Mouse (Mus musculus): Measurements from ENCODE around the gene Zfp609.
"Not testable (repeated sequence)": the region's sequence is repeated elsewhere in the genome, so short reads cannot be mapped to it uniquely, and the experiment has no call there.

Zfp609 gene

DNA sequence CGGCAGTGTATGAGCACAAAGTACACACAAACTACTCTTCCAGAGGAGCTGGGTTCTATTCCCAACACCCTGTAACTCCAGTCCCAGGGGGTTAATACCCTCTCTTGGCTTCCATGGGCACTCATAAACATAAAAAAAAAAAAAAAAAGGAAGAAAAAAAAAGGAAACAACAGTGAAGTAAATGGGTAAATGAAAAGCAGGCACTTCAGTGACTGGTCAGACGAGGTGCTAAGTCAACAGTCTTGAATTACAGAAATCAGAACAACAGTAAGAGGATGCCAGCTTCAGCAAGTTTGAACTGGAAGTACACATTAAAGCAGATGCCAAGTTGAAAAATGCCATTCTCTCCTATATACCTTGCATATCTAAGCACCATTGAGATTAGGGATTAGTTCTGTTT lies 7.1 kb downstream of the Zfp609 start:
- in situ Hi-C loops (cut with MboI, MseI): loop anchor here in 1 of 2 experiments (10.0 kb wide), 2 partner anchors 774 to 1244 kb away; partner anchors contain the start of gene Usp3

GRCm38 (mm10) chr9:65818402-65818801 lies 9.0 kb downstream of the Zfp609 start:
- in situ Hi-C loops (cut with MboI, MseI): no loop called here

GRCm38 (mm10) chr9:65812841-65813240 lies 14.5 kb downstream of the Zfp609 start:
- in situ Hi-C loops (cut with MboI, MseI): no loop called here

DNA sequence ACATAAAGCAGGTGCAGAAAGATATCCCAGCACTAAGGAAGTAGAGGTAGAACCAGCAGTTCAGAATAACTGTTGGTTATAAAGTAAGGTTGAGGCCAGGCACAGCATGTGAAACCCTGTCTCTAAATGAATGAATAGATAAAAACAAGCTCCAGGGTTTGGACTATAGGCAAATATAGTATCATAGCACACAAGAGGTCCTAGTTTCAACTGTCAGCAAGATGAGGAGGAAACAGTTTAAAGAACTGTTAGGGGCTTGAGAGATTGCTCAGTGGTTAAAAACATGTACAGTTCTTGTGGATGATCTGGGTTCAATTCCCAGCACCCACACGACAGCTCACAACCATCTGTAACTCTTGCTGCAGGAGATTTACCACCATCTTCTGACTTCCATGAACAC lies 15.6 kb downstream of the Zfp609 start:
- in situ Hi-C loops (cut with MboI, MseI): no loop called here

- in situ Hi-C loops (cut with MboI, MseI): loop anchor here in 1 of 2 experiments (5.0 kb wide), 1 partner anchor 36 kb away; no protein-coding TSS in a partner anchor
Measured at GRCm38 (mm10) chr9:65807818-65808217, 19.5 kb downstream of the Zfp609 start.

- in situ Hi-C loops (cut with MboI, MseI): loop anchor here in 1 of 2 experiments (5.0 kb wide), 1 partner anchor 35 kb away; no protein-coding TSS in a partner anchor
Measured at GRCm38 (mm10) chr9:65807251-65807650, 20.1 kb downstream of the Zfp609 start.

DNA sequence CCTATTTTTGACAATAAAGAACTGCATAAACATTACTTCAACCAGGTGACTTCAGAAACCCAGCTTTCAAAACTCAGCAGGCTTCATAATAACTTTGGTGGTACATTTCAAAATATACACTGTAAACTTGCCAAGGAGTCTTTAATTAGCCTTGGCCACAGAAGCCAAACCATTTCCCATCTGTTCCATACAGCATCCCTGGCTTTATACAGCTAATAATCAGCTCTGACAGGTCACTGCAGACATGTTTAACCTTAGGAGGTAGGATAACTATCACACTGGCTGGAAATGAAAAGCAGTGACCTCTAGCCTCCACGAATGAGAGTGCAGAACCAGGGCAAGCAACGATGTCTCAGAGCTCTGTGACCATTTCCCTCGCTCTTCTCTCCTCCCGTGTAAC lies 27.6 kb downstream of the Zfp609 start:
- in situ Hi-C loops (cut with MboI, MseI): no loop called here

GRCm38 (mm10) chr9:65795651-65796050 lies 31.7 kb downstream of the Zfp609 start:
- in situ Hi-C loops (cut with MboI, MseI): no loop called here

- in situ Hi-C loops (cut with MboI, MseI): no loop called here
Measured at GRCm38 (mm10) chr9:65794313-65794712, 33.1 kb downstream of the Zfp609 start.

DNA sequence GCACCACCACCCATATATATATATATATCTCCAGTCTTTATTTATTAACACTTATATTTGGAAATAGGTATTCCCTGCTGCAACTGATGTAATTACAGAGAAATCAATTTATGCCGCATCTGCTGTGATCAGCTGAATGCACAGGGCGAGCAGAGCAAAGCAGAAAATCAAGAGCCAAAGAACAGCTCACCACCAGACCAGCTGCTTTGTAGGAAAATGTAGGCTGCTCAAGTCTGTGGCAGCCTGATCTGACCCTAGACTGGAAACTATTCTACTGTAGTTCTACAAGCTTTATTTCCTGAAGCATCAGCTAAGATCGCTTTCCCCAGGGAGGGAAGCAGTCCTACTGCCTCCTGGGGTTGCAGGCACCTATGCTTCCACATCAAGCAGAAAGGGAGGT lies 33.9 kb downstream of the Zfp609 start:
- in situ Hi-C loops (cut with MboI, MseI): no loop called here

DNA sequence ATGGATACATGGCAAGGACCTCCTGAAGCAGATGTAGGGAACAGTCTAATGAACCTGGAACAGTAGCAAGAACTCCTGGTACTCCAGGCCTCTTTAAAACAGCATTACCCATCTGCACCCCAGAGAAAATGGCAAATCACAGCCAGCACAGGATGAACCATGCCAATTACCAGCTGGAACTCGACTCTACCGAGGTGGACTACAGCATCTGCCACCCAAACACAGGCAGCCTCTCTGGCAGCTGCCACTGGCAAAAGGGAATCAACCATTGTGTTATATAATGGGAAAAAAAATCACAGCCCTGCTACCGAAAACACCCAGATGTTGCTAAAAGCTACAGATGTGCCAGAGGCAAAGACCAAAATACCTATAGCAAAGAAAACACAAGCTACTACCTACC lies 34.3 kb downstream of the Zfp609 start:
- in situ Hi-C loops (cut with MboI, MseI): no loop called here

GRCm38 (mm10) chr9:65791846-65792245 lies 35.5 kb downstream of the Zfp609 start:
- in situ Hi-C loops (cut with MboI, MseI): no loop called here

GRCm38 (mm10) chr9:65791106-65791505 lies 36.3 kb downstream of the Zfp609 start:
- in situ Hi-C loops (cut with MboI, MseI): no loop called here

- in situ Hi-C loops (cut with MboI, MseI): no loop called here
Measured at GRCm38 (mm10) chr9:65789788-65790187, 37.6 kb downstream of the Zfp609 start.

DNA sequence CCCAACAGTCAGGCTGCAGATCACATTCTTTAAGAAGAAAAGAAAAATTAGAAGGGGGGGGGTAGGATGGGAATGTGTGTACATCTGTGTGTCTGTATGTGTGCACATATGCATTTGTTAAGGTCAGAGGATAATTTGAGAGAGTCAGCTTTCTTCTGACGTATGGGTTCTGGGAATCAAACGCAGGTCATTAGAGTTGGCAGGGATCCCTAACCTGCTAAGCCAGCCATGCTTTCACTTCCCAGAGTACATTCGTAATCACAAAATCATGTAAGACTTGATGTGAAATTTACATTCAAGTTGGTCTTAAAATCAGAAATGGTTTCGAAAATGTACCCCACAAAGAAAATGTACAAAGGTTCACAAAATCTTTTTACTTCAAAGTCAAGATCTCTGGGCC lies 38.8 kb downstream of the Zfp609 start:
- in situ Hi-C loops (cut with MboI, MseI): no loop called here

DNA sequence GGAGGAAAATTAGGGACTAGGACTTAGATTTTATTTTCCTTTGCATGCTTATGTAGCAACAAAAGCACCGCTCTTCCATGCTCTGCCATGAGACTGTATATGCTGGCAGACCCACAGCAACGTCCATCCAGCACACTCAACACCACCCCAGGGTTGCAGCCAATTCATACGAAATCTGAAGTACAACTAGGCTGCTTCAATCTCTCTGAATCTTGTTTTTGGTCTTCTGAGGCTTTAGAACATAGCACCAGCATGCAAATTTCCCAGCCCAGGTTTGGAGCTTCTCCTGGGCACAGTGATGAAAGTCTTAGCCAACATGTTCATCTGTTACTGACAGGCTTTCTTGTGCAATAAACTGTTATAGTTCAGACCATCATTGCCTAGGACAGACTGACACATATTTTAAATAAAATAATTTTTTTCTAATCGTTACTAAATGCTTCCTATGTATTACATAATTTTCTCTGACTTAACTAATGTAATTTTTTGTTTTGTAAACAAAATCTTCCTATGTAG lies 39.5 kb downstream of the Zfp609 start:
- in situ Hi-C loops (cut with MboI, MseI): no loop called here

DNA sequence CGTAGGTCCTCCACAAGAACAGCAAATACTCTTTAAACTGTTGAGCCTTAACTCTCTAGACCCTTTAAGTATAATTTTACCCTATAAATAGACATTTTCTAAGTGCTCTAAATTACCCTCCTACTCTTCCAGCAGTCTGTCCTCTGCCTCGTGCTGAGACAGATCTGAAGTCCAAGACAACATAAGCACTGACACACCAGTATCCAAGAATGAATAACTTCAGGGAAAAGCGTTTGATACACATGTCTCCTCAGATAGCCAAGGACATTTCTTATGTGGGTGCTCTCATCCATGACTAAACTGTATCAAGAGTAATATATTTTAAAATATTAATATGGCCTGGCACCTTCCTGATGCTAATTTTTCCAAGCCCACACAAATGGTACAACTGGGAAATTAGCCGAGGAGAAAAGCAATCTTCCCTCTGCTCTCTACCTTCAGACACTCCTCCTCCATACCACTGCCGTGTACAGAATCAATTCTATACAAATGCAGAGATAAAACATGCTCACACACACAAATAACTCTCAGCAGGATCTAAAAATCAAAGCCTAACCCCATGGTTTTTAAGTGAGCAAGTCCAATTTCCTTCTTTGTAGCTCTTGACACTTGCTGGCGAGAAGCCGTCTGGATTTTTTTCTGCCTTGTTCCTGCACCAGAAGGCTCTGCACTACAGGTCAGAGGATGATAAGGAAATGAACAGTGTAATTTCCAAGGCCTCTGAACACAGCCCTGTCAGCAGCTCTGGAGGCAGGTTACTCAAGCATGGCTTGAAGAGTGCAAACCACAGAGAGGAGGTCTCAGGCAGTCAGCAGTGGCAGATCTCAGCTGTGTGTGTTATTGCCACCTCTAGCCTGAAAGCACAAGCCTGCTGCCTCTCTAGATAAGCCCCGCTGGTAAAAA lies 40.2 kb downstream of the Zfp609 start:
- in situ Hi-C loops (cut with MboI, MseI): no loop called here

GRCm38 (mm10) chr9:65785772-65786368 lies 41.5 kb downstream of the Zfp609 start:
- in situ Hi-C loops (cut with MboI, MseI): no loop called here

- in situ Hi-C loops (cut with MboI, MseI): not testable (repeated sequence)
Measured at GRCm38 (mm10) chr9:65779619-65780018, 47.7 kb downstream of the Zfp609 start.

- in situ Hi-C loops (cut with MboI, MseI): no loop called here
Measured at GRCm38 (mm10) chr9:65776874-65777432, 50.4 kb downstream of the Zfp609 start.

DNA sequence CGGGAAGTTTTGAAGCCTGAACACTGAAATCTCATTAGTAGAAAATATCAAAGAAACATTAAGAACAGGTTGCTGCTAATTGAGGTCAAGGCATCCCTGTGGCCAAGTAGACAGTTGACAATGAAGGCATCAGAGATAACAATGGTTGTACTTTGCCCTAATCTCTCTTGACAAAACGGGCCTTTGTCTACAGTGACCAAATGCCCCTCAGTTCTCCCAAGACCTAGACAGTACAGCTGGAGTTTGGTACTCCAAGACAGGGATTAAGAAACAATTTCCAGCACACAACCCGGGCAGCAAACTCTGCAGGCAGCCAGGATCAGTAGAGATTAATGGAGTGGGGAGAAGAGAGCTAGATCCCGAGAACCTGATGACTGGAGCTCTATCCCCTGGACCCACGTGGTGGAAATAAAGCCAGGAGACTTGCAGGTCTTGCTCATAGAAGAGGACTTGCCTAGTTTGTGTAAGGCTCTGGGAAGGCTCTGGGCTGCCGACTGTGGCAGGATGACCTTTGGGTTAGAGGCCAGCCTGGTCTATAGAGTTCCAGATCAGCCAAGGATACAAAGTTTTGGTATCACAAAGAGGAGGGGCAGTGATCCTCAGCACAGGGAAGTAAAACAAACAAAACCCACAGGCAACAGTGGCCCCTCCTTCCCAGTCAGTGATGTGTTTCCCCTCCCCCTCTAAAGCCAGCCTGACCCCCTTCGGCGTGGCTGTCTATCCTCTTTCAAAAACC lies 51.1 kb downstream of the Zfp609 start:
- in situ Hi-C loops (cut with MboI, MseI): no loop called here
